Mouse (Mus musculus) kidney, embryonic 16.5 days (tissue): ENCODE results near the gene Clhc1. TPM values are rescaled to one million over a fixed set of nuclear protein-coding genes. Genes with fewer than 3 reads are reported as not detected.
"Not testable (repeated sequence)": the region's sequence is repeated elsewhere in the genome, so short reads cannot be mapped to it uniquely, and the experiment has no call there.

ENCODE experiments used
- ATAC-seq: fragments of 200-750 bp; cut with Nextera tagmentation; 2 replicates; pipeline ENCODE4 v1.8.0; 2017; ENCODE audit warnings: moderate TSS enrichment; ENCODE audit not compliant: low FRiP score, low TSS enrichment
- H3K27ac ChIP-seq: fragments of 300-500 bp; sonication (generic); 2 replicates; pipeline ENCODE4 v1.5.1; 2014; ENCODE audit warnings: low read length
- H3K27me3 ChIP-seq: fragments of 300-500 bp; sonication (generic); 2 replicates; pipeline ENCODE4 v1.6.1; 2014; ENCODE audit warnings: low read length, control low read depth, mixed read lengths; ENCODE audit not compliant: insufficient read depth
- H3K36me3 ChIP-seq: fragments of 300-500 bp; sonication (generic); 2 replicates; pipeline ENCODE4 v1.6.1; 2014; ENCODE audit warnings: low read length, control low read depth, mixed read lengths; ENCODE audit not compliant: insufficient read depth
- H3K4me1 ChIP-seq: fragments of 300-500 bp; sonication (generic); 2 replicates; pipeline ENCODE4 v1.6.1; 2014; ENCODE audit warnings: low read length, control low read depth, mixed read lengths; ENCODE audit not compliant: insufficient read depth
- H3K4me2 ChIP-seq: fragments of 300-500 bp; sonication (generic); replicated peaks from 2 replicates; pipeline ENCODE4 v1.6.1; 2014; ENCODE audit warnings: low read depth, low read length
- H3K4me3 ChIP-seq: fragments of 300-500 bp; sonication (generic); 2 replicates; pipeline ENCODE4 v1.5.1; 2014; ENCODE audit warnings: mild to moderate bottlenecking, low read length
- H3K9ac ChIP-seq: fragments of 300-500 bp; sonication (generic); replicated peaks from 2 replicates; pipeline ENCODE4 v1.6.1; 2014; ENCODE audit warnings: low read length
- H3K9me3 ChIP-seq: fragments of 300-500 bp; sonication (generic); 2 replicates; pipeline ENCODE4 v1.6.1; 2016; ENCODE audit warnings: low read length, control low read depth
- WGBS: fragments of 180-500 bp; shearing (Covaris S2); extraction: QIAGEN DNeasy Blood & Tissue Kit; methylation state at CpG from one replicate; pipeline ENCODE4 v1.1.7; 2014; 5-methylcytosine and 5-hydroxymethylcytosine counted together
- polyA plus RNA-seq: library from polyadenylated mRNA; unstranded; fragments of >200 nt; fragmentation: Nextera tagmentation; extraction: Ambion mirVana; gene quantifications from 2 replicates; pipeline ENCODE4 v1.2.1, GENCODE M21; 2015

Clhc1 gene
- polyA plus RNA-seq, 1 experiment from 2014 or later = 0.15 TPM

GRCm38 (mm10) chr11:29538201-29538600, 9.5 kb upstream of the Clhc1 start:
- Histone ChIP-seq H3K36me3 (peaks cover 39% of the 10 kb centered on the region), H3K27ac (no peak overlapping the region), H3K9ac (no peak overlapping the region), H3K4me2 (no peak overlapping the region), H3K4me3 (no peak overlapping the region), H3K9me3 (no peaks in the 10 kb centered on the region), H3K4me1 (no peaks in the 10 kb centered on the region), H3K27me3 (no peaks in the 10 kb centered on the region)
- ATAC-seq = no peak
- WGBS = 97% methylated on average over 1 of the region's 1 CpGs

GRCm38 (mm10) chr11:29544225-29544945, 3.4 kb upstream of the Clhc1 start:
- Histone ChIP-seq H3K36me3 (peaks cover 37% of the 10 kb centered on the region), H3K4me2 (no peak overlapping the region), H3K4me3 (no peak overlapping the region), H3K27me3 (no peaks in the 10 kb centered on the region), H3K4me1 (peaks cover 15% of the 10 kb centered on the region), H3K9me3 (no peaks in the 10 kb centered on the region), H3K9ac (no peak overlapping the region), H3K27ac (no peak overlapping the region)
- WGBS = 86% methylated on average over 3 of the region's 3 CpGs
- no peak for ATAC-seq

GRCm38 (mm10) chr11:29545150-29545752, 2.5 kb upstream of the Clhc1 start:
- not testable (repeated sequence) for H3K27ac ChIP-seq, H3K9me3 ChIP-seq, H3K4me3 ChIP-seq, ATAC-seq, H3K9ac ChIP-seq, H3K27me3 ChIP-seq, H3K4me2 ChIP-seq
- Histone ChIP-seq H3K36me3 (peaks cover 35% of the 10 kb centered on the region), H3K4me1 (peaks cover 15% of the 10 kb centered on the region)
- 83% methylated on average over 4 of the region's 4 CpGs for WGBS

GRCm38 (mm10) chr11:29546297-29546696, 1.5 kb upstream of the Clhc1 start:
- peaks cover 35% of the 10 kb centered on the region for H3K36me3 ChIP-seq
- H3K4me1 ChIP-seq = peaks cover 15% of the 10 kb centered on the region
- peak overlapping the region; percentile 88 for H3K4me3 ChIP-seq
- H3K4me2 ChIP-seq = peak overlapping the region; percentile 56
- H3K27me3 ChIP-seq, H3K9me3 ChIP-seq, ATAC-seq: not testable (repeated sequence)
- H3K9ac ChIP-seq = peak overlapping the region; percentile 94
- WGBS = 98% methylated on average over 2 of the region's 2 CpGs
- peak overlapping the region; percentile 84; the same call in 1 of the 2 replicates for H3K27ac ChIP-seq

- Histone ChIP-seq H3K9ac (peak overlapping the region; percentile 94), H3K4me1 (peaks cover 15% of the 10 kb centered on the region), H3K27me3 (no peaks in the 10 kb centered on the region), H3K9me3 (no peaks in the 10 kb centered on the region), H3K4me3 (peak overlapping the region; percentile 88), H3K36me3 (peaks cover 33% of the 10 kb centered on the region), H3K27ac (peak overlapping the region; percentile 84), H3K4me2 (peak overlapping the region; percentile 56)
- ATAC-seq = no peak
- WGBS = 13% methylated on average over 2 of the region's 2 CpGs
These were observed 988 bp upstream of the Clhc1 start for GRCm38 (mm10) chr11:29546762-29547161.

- peak; percentile 18 for ATAC-seq
- WGBS = under 1% methylated on average over 27 of the region's 27 CpGs
- H3K27me3 ChIP-seq = no peaks in the 10 kb centered on the region
These were observed 450 bp upstream of the Clhc1 start for GRCm38 (mm10) chr11:29547249-29547751.

GRCm38 (mm10) chr11:29548504-29549424, 1.0 kb downstream of the Clhc1 start:
- H3K4me3 ChIP-seq = peak overlapping the region; percentile 88
- peak overlapping the region; percentile 84; the same call in 1 of the 2 replicates for H3K27ac ChIP-seq
- H3K36me3 ChIP-seq = peaks cover 26% of the 10 kb centered on the region
- no peaks in the 10 kb centered on the region for H3K27me3 ChIP-seq
- 25% methylated on average over 23 of the region's 23 CpGs for WGBS
- H3K4me2 ChIP-seq = peak overlapping the region; percentile 72
- peak overlapping the region; percentile 94 for H3K9ac ChIP-seq
- H3K4me1 ChIP-seq = peaks cover 15% of the 10 kb centered on the region
- no peaks in the 10 kb centered on the region for H3K9me3 ChIP-seq
- ATAC-seq = no peak

More at GRCm38 (mm10) chr11:29547249-29547751, 450 bp upstream of the Clhc1 start:
- Histone ChIP-seq H3K36me3 (peaks cover 30% of the 10 kb centered on the region), H3K4me3 (peak overlapping the region; percentile 88), H3K27ac (peak overlapping the region; percentile 84), H3K9me3 (no peaks in the 10 kb centered on the region), H3K9ac (peak overlapping the region; percentile 94), H3K4me2 (peak overlapping the region; percentile 56), H3K4me1 (peaks cover 15% of the 10 kb centered on the region)

- no peak overlapping the region for H3K4me2 ChIP-seq
- H3K9ac ChIP-seq = no peak overlapping the region
- ATAC-seq = no peak
- no peak overlapping the region for H3K4me3 ChIP-seq
- 84% methylated on average over 1 of the region's 1 CpGs for WGBS
- H3K36me3 ChIP-seq = peaks cover 19% of the 10 kb centered on the region
- H3K27me3 ChIP-seq = no peaks in the 10 kb centered on the region
- no peak overlapping the region for H3K27ac ChIP-seq
- peaks cover 15% of the 10 kb centered on the region for H3K4me1 ChIP-seq
- no peaks in the 10 kb centered on the region for H3K9me3 ChIP-seq
These were observed 1.7 kb downstream of the Clhc1 start for GRCm38 (mm10) chr11:29549425-29549778.

- ATAC-seq = no peak
- Histone ChIP-seq H3K27me3 (no peaks in the 10 kb centered on the region), H3K9me3 (no peaks in the 10 kb centered on the region), H3K36me3 (no peaks in the 10 kb centered on the region), H3K4me3 (no peak overlapping the region), H3K9ac (no peak overlapping the region), H3K4me2 (no peak overlapping the region), H3K4me1 (no peaks in the 10 kb centered on the region), H3K27ac (no peak overlapping the region)
- 89% methylated on average over 9 of the region's 9 CpGs for WGBS
These were observed 12.7 kb downstream of the Clhc1 start for GRCm38 (mm10) chr11:29560452-29560851.
